Mouse (Mus musculus) lung, adult 2 months (tissue): Measurements from ENCODE around the gene Ankrd60.

Source experiments
- CTCF ChIP-seq: fragments of 200-500 bp; IDR thresholded peaks from 2 replicates; pipeline ENCODE4 v1.5.1; 2011; ENCODE audit warnings: mild to moderate bottlenecking, low read length, control low read depth; ENCODE audit not compliant: insufficient read depth
- POLR2A ChIP-seq: fragments of 200-500 bp; IDR thresholded peaks from 2 replicates; pipeline ENCODE4 v1.6.1; 2011; ENCODE audit warnings: low read depth, mild to moderate bottlenecking, control low read depth, low read length, borderline replicate concordance; ENCODE audit errors: extremely low read depth

- TF ChIP-seq POLR2A (no peak), CTCF (no peak)
Measured at GRCm38 (mm10) chr2:173564179-173564578, 14.0 kb downstream of the Ankrd60 start.
